Mouse (Mus musculus): ENCODE measurements at regions not wholly inside any gene's neighbourhood (a gene's known extent, or its start where the extent isn't known, plus 50 kb on each side); places are given as distances from the start of the nearest gene placed in this dataset.

GRCm38 (mm10) chr17:65193341-65193740 lies 347.2 kb downstream of the Tmem232 start:
- WGBS: 86% methylated on average over 2 of the region's 2 CpGs
- no peak for ATAC-seq

GRCm38 (mm10) chr17:65192432-65193059 lies 348.0 kb downstream of the Tmem232 start:
- Histone ChIP-seq H3K27me3 (ENCODE audit: control insufficient read depth, insufficient read depth, low read depth, low read length) (no peaks in the 10 kb centered on the region), H3K9me3 (replicated peaks; ENCODE audit: control insufficient read depth, low read length, poor library complexity, severe bottlenecking) (no peaks in the 10 kb centered on the region), H3K36me3 (ENCODE audit: control insufficient read depth, insufficient read depth, low read length) (no peaks in the 10 kb centered on the region), H3K27ac (ENCODE audit: low read length) (no peak overlapping the region), H3K4me3 (ENCODE audit: low read depth, low read length) (no peak overlapping the region), H3K4me2 (ENCODE audit: low read length) (no peak overlapping the region), H3K4me1 (ENCODE audit: control insufficient read depth, insufficient read depth, low read length) (no peaks in the 10 kb centered on the region), H3K9ac (ENCODE audit: low read depth, low read length) (no peak overlapping the region)
- WGBS: 67% methylated on average over 12 of the region's 12 CpGs
- ATAC-seq: peak; percentile 66; the same call in 1 of the 2 replicates

More at GRCm38 (mm10) chr17:65193341-65193740, 347.2 kb downstream of the Tmem232 start:
- Histone ChIP-seq H3K4me3 (ENCODE audit: low read depth, low read length) (no peak overlapping the region), H3K27ac (ENCODE audit: low read length) (no peak overlapping the region), H3K4me2 (ENCODE audit: low read length) (no peak overlapping the region), H3K9ac (ENCODE audit: low read depth, low read length) (no peak overlapping the region), H3K4me1 (ENCODE audit: control insufficient read depth, insufficient read depth, low read length) (no peaks in the 10 kb centered on the region), H3K36me3 (ENCODE audit: control insufficient read depth, insufficient read depth, low read length) (no peaks in the 10 kb centered on the region), H3K27me3 (ENCODE audit: control insufficient read depth, insufficient read depth, low read depth, low read length) (no peaks in the 10 kb centered on the region), H3K9me3 (replicated peaks; ENCODE audit: control insufficient read depth, low read length, poor library complexity, severe bottlenecking) (no peaks in the 10 kb centered on the region)

- no peak overlapping the region for H3K9ac ChIP-seq (ENCODE audit: low read depth, low read length)
- H3K9me3 ChIP-seq (replicated peaks; ENCODE audit: control insufficient read depth, low read length, poor library complexity, severe bottlenecking): no peaks in the 10 kb centered on the region
- WGBS: 85% methylated on average over 12 of the region's 12 CpGs
- no peak overlapping the region for H3K27ac ChIP-seq (ENCODE audit: low read length)
- no peak overlapping the region for H3K4me3 ChIP-seq (ENCODE audit: low read depth, low read length)
- no peaks in the 10 kb centered on the region for H3K36me3 ChIP-seq (ENCODE audit: control insufficient read depth, insufficient read depth, low read length)
- no peaks in the 10 kb centered on the region for H3K27me3 ChIP-seq (ENCODE audit: control insufficient read depth, insufficient read depth, low read depth, low read length)
- no peaks in the 10 kb centered on the region for H3K4me1 ChIP-seq (ENCODE audit: control insufficient read depth, insufficient read depth, low read length)
- no peak for ATAC-seq
- H3K4me2 ChIP-seq (ENCODE audit: low read length): no peak overlapping the region
Measured at GRCm38 (mm10) chr17:65190839-65191591, 349.6 kb downstream of the Tmem232 start.

GRCm38 (mm10) chr17:65181164-65181563 lies 345.3 kb upstream of the 4930583I09Rik start:
- Histone ChIP-seq H3K27me3 (ENCODE audit: control insufficient read depth, insufficient read depth, low read depth, low read length) (no peaks in the 10 kb centered on the region), H3K27ac (ENCODE audit: low read length) (no peak overlapping the region), H3K9ac (ENCODE audit: low read depth, low read length) (no peak overlapping the region), H3K36me3 (ENCODE audit: control insufficient read depth, insufficient read depth, low read length) (no peaks in the 10 kb centered on the region), H3K4me1 (ENCODE audit: control insufficient read depth, insufficient read depth, low read length) (0 out of 2 replicates have a peak, but pooled peaks cover 2% of the 10 kb centered on the region), H3K4me2 (ENCODE audit: low read length) (no peak overlapping the region), H3K4me3 (ENCODE audit: low read depth, low read length) (no peak overlapping the region), H3K9me3 (replicated peaks; ENCODE audit: control insufficient read depth, low read length, poor library complexity, severe bottlenecking) (no peaks in the 10 kb centered on the region)
- 76% methylated on average over 4 of the region's 4 CpGs for WGBS
- ATAC-seq: no peak

- Histone ChIP-seq H3K4me3 (ENCODE audit: low read depth, low read length) (no peak overlapping the region), H3K27me3 (ENCODE audit: control insufficient read depth, insufficient read depth, low read depth, low read length) (no peaks in the 10 kb centered on the region), H3K4me2 (ENCODE audit: low read length) (no peak overlapping the region), H3K9ac (ENCODE audit: low read depth, low read length) (no peak overlapping the region), H3K36me3 (ENCODE audit: control insufficient read depth, insufficient read depth, low read length) (no peaks in the 10 kb centered on the region), H3K4me1 (ENCODE audit: control insufficient read depth, insufficient read depth, low read length) (peaks cover 4% of the 10 kb centered on the region; the same call in 1 of the 2 replicates), H3K9me3 (replicated peaks; ENCODE audit: control insufficient read depth, low read length, poor library complexity, severe bottlenecking) (no peaks in the 10 kb centered on the region), H3K27ac (ENCODE audit: low read length) (no peak overlapping the region)
- no peak for ATAC-seq
- WGBS: 61% methylated on average over 4 of the region's 4 CpGs
Measured at GRCm38 (mm10) chr17:65175770-65176169, 339.9 kb upstream of the 4930583I09Rik start.

GRCm38 (mm10) chr17:65174114-65174513 lies 338.2 kb upstream of the 4930583I09Rik start:
- Histone ChIP-seq H3K9ac (ENCODE audit: low read depth, low read length) (no peak overlapping the region), H3K4me3 (ENCODE audit: low read depth, low read length) (no peak overlapping the region), H3K4me1 (ENCODE audit: control insufficient read depth, insufficient read depth, low read length) (peaks cover 3% of the 10 kb centered on the region; the same call in 1 of the 2 replicates), H3K36me3 (ENCODE audit: control insufficient read depth, insufficient read depth, low read length) (no peaks in the 10 kb centered on the region), H3K27me3 (ENCODE audit: control insufficient read depth, insufficient read depth, low read depth, low read length) (no peaks in the 10 kb centered on the region), H3K9me3 (replicated peaks; ENCODE audit: control insufficient read depth, low read length, poor library complexity, severe bottlenecking) (no peaks in the 10 kb centered on the region), H3K27ac (ENCODE audit: low read length) (0 out of 2 replicates have a peak overlapping the region, but pooled peaks have one; percentile 1), H3K4me2 (ENCODE audit: low read length) (no peak overlapping the region)
- peak; percentile 59; the same call in 1 of the 2 replicates for ATAC-seq
- WGBS: 49% methylated on average over 6 of the region's 6 CpGs

GRCm38 (mm10) chr17:65173236-65173635 lies 337.4 kb upstream of the 4930583I09Rik start:
- no peaks in the 10 kb centered on the region for H3K36me3 ChIP-seq (ENCODE audit: control insufficient read depth, insufficient read depth, low read length)
- H3K4me1 ChIP-seq (ENCODE audit: control insufficient read depth, insufficient read depth, low read length): peaks cover 3% of the 10 kb centered on the region; the same call in 1 of the 2 replicates
- ATAC-seq: no peak
- no peak overlapping the region for H3K27ac ChIP-seq (ENCODE audit: low read length)
- H3K4me3 ChIP-seq (ENCODE audit: low read depth, low read length): no peak overlapping the region
- 95% methylated on average over 3 of the region's 3 CpGs for WGBS
- H3K27me3 ChIP-seq (ENCODE audit: control insufficient read depth, insufficient read depth, low read depth, low read length): no peaks in the 10 kb centered on the region
- no peak overlapping the region for H3K9ac ChIP-seq (ENCODE audit: low read depth, low read length)
- no peaks in the 10 kb centered on the region for H3K9me3 ChIP-seq (replicated peaks; ENCODE audit: control insufficient read depth, low read length, poor library complexity, severe bottlenecking)
- H3K4me2 ChIP-seq (ENCODE audit: low read length): no peak overlapping the region

- Histone ChIP-seq H3K9ac (ENCODE audit: low read depth, low read length) (no peak overlapping the region), H3K4me2 (ENCODE audit: low read length) (no peak overlapping the region), H3K27ac (ENCODE audit: low read length) (peak overlapping the region; percentile 56), H3K36me3 (ENCODE audit: control insufficient read depth, insufficient read depth, low read length) (no peaks in the 10 kb centered on the region), H3K9me3 (replicated peaks; ENCODE audit: control insufficient read depth, low read length, poor library complexity, severe bottlenecking) (no peaks in the 10 kb centered on the region), H3K4me3 (ENCODE audit: low read depth, low read length) (no peak overlapping the region), H3K4me1 (ENCODE audit: control insufficient read depth, insufficient read depth, low read length) (peaks cover 3% of the 10 kb centered on the region; the same call in 1 of the 2 replicates), H3K27me3 (ENCODE audit: control insufficient read depth, insufficient read depth, low read depth, low read length) (no peaks in the 10 kb centered on the region)
- WGBS: 29% methylated on average over 4 of the region's 4 CpGs
- no peak for ATAC-seq
Measured at GRCm38 (mm10) chr17:65170691-65171090, 334.8 kb upstream of the 4930583I09Rik start.

All from midbrain, embryonic 16.5 days (tissue).